Mouse (Mus musculus) heart, embryonic 14.5 days (tissue): Measurements from ENCODE around the gene Tmem237. TPM values are rescaled to one million over a fixed set of nuclear protein-coding genes. Genes with fewer than 3 reads are reported as not detected.

ENCODE experiments used
- ATAC-seq: fragments of 200-750 bp; cut with Nextera tagmentation; 2 replicates; pipeline ENCODE4 v1.8.0; 2017; ENCODE audit warnings: low read depth, moderate TSS enrichment; ENCODE audit not compliant: insufficient number of reproducible peaks, insufficient read depth, low FRiP score
- H3K27ac ChIP-seq, 2 experiments: fragments of 200-500 bp in 1 of 2; fragments of 300-500 bp in 1 of 2; sonication (generic) in 1 of 2; replicated peaks in 1 of 2; 2 replicates each; pipeline ENCODE4 v1.5.1; 2012 to 2014; ENCODE audit warnings: low read depth in 2 of 2, low read length in 2 of 2, control low read depth in 1 of 2, mild to moderate bottlenecking in 1 of 2, mixed read lengths in 1 of 2; ENCODE audit not compliant: control insufficient read depth in 1 of 2, insufficient read depth in 1 of 2
- H3K27me3 ChIP-seq: fragments of 300-500 bp; sonication (generic); 2 replicates; pipeline ENCODE4 v1.6.1; 2014; ENCODE audit warnings: mild to moderate bottlenecking, low read length, control low read depth; ENCODE audit not compliant: control insufficient read depth, insufficient read depth
- H3K36me3 ChIP-seq: fragments of 300-500 bp; sonication (generic); 2 replicates; pipeline ENCODE4 v1.6.1; 2014; ENCODE audit warnings: mild to moderate bottlenecking, control low read depth, low read length, mixed read lengths; ENCODE audit not compliant: control insufficient read depth, insufficient read depth
- H3K4me1 ChIP-seq, 2 experiments: fragments of 200-500 bp in 1 of 2; fragments of 300-500 bp in 1 of 2; sonication (generic) in 1 of 2; 2 replicates each; pipeline ENCODE4 v1.6.1; 2012 to 2014; ENCODE audit warnings: low read length in 2 of 2, control low read depth in 1 of 2, mixed read lengths in 1 of 2; ENCODE audit not compliant: control insufficient read depth in 2 of 2, insufficient read depth in 2 of 2
- H3K4me2 ChIP-seq: fragments of 300-500 bp; sonication (generic); 2 replicates; pipeline ENCODE4 v1.6.1; 2014; ENCODE audit warnings: mild to moderate bottlenecking, low read length
- H3K4me3 ChIP-seq, 2 experiments: fragments of 200-500 bp in 1 of 2; fragments of 300-500 bp in 1 of 2; sonication (generic) in 1 of 2; 2 replicates each; pipeline ENCODE4 v1.5.1; 2012 to 2014; ENCODE audit warnings: low read length in 2 of 2, mild to moderate bottlenecking in 2 of 2, control low read depth in 1 of 2, low read depth in 1 of 2, moderate library complexity in 1 of 2; ENCODE audit not compliant: control insufficient read depth in 1 of 2, insufficient read depth in 1 of 2
- H3K9ac ChIP-seq: fragments of 300-500 bp; sonication (generic); 2 replicates; pipeline ENCODE4 v1.6.1; 2014; ENCODE audit warnings: mild to moderate bottlenecking, low read length
- H3K9me3 ChIP-seq: fragments of 300-500 bp; sonication (generic); 2 replicates; pipeline ENCODE4 v1.6.1; 2016; ENCODE audit warnings: low read length, control low read depth; ENCODE audit not compliant: control insufficient read depth
- WGBS: fragments of 180-500 bp; shearing (Covaris S2); extraction: QIAGEN DNeasy Blood & Tissue Kit; methylation state at CpG from one replicate; pipeline ENCODE4 v1.1.7; 2014; 5-methylcytosine and 5-hydroxymethylcytosine counted together
- polyA plus RNA-seq: library from polyadenylated mRNA; unstranded; fragments of >200 nt; fragmentation: Nextera tagmentation; extraction: Ambion mirVana; gene quantifications from 2 replicates; pipeline ENCODE4 v1.2.1, GENCODE M21; 2014

The Tmem237 gene
- polyA plus RNA-seq, 1 experiment from 2014 or later = 15.9 TPM

GRCm38 (mm10) chr1:59094705-59095104 lies 25.5 kb downstream of the Tmem237 start, which contains the start of gene C2cd6:
Gene C2cd6 (minus strand): TSS chr1:59094900.
- Histone ChIP-seq H3K27me3 (no peaks in the 10 kb centered on the region), H3K4me2 (no peak within 1 kb of the TSS), H3K27ac (no peak within 1 kb of the TSS), H3K4me1 (no peaks in the 10 kb centered on the region), H3K36me3 (no peaks in the 10 kb centered on the region), H3K9me3 (no peaks in the 10 kb centered on the region), H3K9ac (no peak within 1 kb of the TSS), H3K4me3 (no peak within 1 kb of the TSS)
- ATAC-seq = no peak
- WGBS = 86% methylated on average over 19 of the region's 19 CpGs

GRCm38 (mm10) chr1:59070867-59071266 lies 49.3 kb downstream of the Tmem237 start:
- Histone ChIP-seq H3K36me3 (no peaks in the 10 kb centered on the region), H3K4me1 (no peaks in the 10 kb centered on the region), H3K4me2 (no peak overlapping the region), H3K27me3 (no peaks in the 10 kb centered on the region), H3K4me3 (no peak overlapping the region), H3K9me3 (no peaks in the 10 kb centered on the region), H3K27ac (no peak overlapping the region), H3K9ac (no peak overlapping the region)
- 23% methylated on average over 3 of the region's 3 CpGs for WGBS
- ATAC-seq = no peak

GRCm38 (mm10) chr1:59067976-59068375 lies 52.2 kb downstream of the Tmem237 start:
- Histone ChIP-seq H3K4me3 (no peak overlapping the region), H3K27me3 (no peaks in the 10 kb centered on the region), H3K27ac (no peak overlapping the region), H3K9me3 (no peaks in the 10 kb centered on the region), H3K4me2 (no peak overlapping the region), H3K4me1 (no peaks in the 10 kb centered on the region), H3K36me3 (no peaks in the 10 kb centered on the region), H3K9ac (no peak overlapping the region)
- no peak for ATAC-seq
- 3% methylated on average over 3 of the region's 3 CpGs for WGBS

- H3K9ac ChIP-seq = no peak overlapping the region
- no peaks in the 10 kb centered on the region for H3K36me3 ChIP-seq
- WGBS = 45% methylated on average over 3 of the region's 3 CpGs
- H3K9me3 ChIP-seq = no peaks in the 10 kb centered on the region
- no peak overlapping the region for H3K27ac ChIP-seq
- H3K27me3 ChIP-seq = no peaks in the 10 kb centered on the region
- no peaks in the 10 kb centered on the region for H3K4me1 ChIP-seq
- ATAC-seq = no peak
- no peak overlapping the region for H3K4me2 ChIP-seq
- H3K4me3 ChIP-seq = no peak overlapping the region
These were observed 56.5 kb downstream of the Tmem237 start for GRCm38 (mm10) chr1:59063697-59064096.

- Histone ChIP-seq H3K27me3 (no peaks in the 10 kb centered on the region), H3K9me3 (no peaks in the 10 kb centered on the region), H3K4me2 (no peak overlapping the region), H3K4me3 (no peak overlapping the region), H3K4me1 (no peaks in the 10 kb centered on the region), H3K27ac (no peak overlapping the region), H3K9ac (no peak overlapping the region), H3K36me3 (no peaks in the 10 kb centered on the region)
- ATAC-seq = no peak
- 69% methylated on average over 2 of the region's 2 CpGs for WGBS
These were observed 63.3 kb downstream of the Tmem237 start for GRCm38 (mm10) chr1:59056955-59057354.

- 65% methylated on average over 2 of the region's 2 CpGs for WGBS
- H3K4me3 ChIP-seq = no peak overlapping the region
- H3K36me3 ChIP-seq = no peaks in the 10 kb centered on the region
- H3K9ac ChIP-seq = no peak overlapping the region
- no peak overlapping the region for H3K4me2 ChIP-seq
- ATAC-seq = no peak
- no peak overlapping the region for H3K27ac ChIP-seq
- H3K9me3 ChIP-seq = no peaks in the 10 kb centered on the region
- H3K4me1 ChIP-seq = no peaks in the 10 kb centered on the region
- H3K27me3 ChIP-seq = no peaks in the 10 kb centered on the region
These were observed 68.9 kb downstream of the Tmem237 start for GRCm38 (mm10) chr1:59051306-59051705.

Other genes with a start within 250 kb of the Tmem237 start
- 29.6 and 32.6 TPM in 2 replicates for gene Trak2, start 147.0 kb downstream of the Tmem237 start, polyA plus RNA-seq
- 29.1 and 33.9 TPM in 2 replicates for gene Stradb, start 146.9 kb downstream of the Tmem237 start, polyA plus RNA-seq
- gene C2cd6, start 25.5 kb downstream of the Tmem237 start, polyA plus RNA-seq = not detected in 2 replicates
- 0.31 and 0.34 TPM in 2 replicates for gene Mpp4, start 43.0 kb upstream of the Tmem237 start, polyA plus RNA-seq
- 6.7 and 8.6 TPM in 2 replicates for gene Als2, start 116.8 kb upstream of the Tmem237 start, polyA plus RNA-seq
- gene Cdk15, start 136.5 kb upstream of the Tmem237 start, polyA plus RNA-seq = not detected in 2 replicates